Mouse (Mus musculus) retina, postnatal 7 days (tissue): ENCODE measurements at regions not wholly inside any gene's neighbourhood (a gene's known extent, or its start where the extent isn't known, plus 50 kb on each side); places are given as distances from the start of the nearest gene placed in this dataset.

Experiments
- DNase-seq: peaks from one replicate; pipeline ENCODE4 v3.0.0-alpha.2; 2012; ENCODE audit warnings: low read depth, low spot score

DNA sequence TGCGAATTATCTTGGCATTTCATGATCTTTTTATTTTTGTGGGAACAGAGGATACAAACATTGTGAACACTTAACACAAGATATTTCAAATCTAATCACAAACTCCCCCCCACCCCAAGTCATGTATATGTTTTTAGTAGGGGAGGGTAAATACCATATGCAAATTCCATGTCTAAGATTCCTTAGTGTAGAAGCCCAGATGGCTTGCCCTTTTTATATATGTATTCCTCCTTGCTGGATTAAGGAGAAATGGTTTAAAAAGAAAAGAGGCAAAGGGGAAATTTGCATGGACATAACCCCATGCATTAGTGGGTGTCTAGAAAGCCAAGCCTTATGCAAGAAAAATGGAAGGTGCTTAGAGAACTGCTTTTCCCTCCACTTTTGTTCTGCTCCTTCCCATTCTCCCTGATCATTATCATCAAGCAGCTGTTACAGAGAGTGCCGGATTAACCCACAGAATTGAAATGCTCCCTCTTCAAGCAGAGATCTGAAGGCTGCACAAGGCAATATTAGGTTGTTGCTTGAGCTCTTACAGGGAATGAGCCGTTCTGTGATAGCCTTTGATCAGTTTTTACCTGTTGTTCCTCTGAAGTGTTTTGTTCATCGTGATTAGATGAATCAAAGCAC lies 979.5 kb downstream of the Stpg2 start:
- DNase-seq: no peak

DNA sequence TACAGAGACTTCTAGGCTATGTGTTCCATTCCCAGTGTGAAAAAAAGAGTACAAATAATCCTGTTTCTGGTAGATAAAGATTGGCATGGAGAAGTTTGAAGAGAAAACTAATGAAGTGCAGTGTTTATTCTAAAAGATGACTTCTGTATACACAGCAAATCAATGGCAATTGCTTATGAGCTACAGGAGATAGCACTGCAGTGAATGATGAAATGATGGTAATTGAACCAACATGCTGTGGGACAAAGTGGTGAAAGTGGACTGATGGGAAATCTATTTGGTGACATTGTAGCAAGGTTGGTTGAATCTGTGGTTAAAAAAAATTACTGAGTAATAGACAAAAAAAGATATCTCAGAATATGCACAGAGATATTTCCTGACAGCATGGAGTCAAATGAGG lies 1000.4 kb downstream of the Stpg2 start:
- DNase-seq: no peak

DNA sequence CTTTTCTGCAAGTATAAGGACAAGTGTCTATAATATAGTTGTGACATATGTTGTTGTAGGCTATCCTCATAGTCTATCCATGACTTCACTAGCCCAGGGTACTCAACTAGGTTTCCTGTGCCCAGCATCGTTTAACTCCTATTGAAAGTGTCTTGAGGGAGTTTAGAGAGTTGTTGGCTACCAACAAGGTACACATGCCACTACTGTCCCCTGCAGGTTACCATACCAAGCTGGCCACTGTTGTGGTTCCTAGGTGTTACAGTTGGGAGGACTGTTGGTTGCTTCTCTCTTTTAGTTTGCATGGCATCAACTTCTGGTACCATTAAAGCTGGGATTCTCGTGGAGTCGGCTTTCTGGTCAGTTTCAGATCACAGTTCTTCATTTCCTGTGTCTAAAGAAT lies 990.7 kb downstream of the Pdha2 start:
- no peak for DNase-seq

DNA sequence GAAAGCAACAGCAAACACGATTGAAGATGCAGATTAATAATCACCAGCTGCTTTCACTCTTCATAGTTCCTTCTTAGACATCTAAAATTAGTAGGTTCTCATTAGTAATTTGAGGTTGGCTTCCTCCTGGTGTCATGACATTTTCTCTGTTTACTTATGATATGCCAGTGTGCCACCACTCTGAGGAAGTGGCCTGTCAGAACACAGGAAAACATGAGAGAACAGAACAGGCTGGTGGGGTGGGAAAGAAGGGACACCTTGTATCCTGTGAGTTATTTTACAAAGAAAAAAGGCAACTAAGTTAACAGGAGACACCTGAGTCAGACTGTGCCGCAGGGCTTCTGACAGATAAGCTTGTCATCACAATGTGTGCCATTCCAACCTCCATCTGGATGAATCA lies 981.4 kb downstream of the Pdha2 start:
- DNase-seq: no peak

DNA sequence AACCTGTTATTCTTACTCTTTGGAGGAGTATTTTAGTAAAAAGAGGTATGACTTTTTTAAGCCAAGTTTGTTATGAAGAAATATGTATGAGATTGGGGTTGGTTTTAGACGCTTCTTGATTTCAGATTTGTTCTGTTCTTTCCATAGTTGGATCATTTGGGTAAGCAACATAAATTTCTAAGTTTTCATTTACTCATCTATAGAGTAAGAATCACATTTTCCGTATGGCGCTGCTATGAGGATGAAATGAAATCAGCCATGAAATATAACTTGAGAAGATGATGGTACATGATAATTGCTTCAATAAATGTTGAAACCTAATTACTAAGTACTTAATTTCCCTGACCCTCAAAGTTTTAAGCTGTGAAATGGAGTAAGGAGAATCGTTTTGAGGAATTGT lies 979.0 kb downstream of the Pdha2 start:
- DNase-seq: no peak

DNA sequence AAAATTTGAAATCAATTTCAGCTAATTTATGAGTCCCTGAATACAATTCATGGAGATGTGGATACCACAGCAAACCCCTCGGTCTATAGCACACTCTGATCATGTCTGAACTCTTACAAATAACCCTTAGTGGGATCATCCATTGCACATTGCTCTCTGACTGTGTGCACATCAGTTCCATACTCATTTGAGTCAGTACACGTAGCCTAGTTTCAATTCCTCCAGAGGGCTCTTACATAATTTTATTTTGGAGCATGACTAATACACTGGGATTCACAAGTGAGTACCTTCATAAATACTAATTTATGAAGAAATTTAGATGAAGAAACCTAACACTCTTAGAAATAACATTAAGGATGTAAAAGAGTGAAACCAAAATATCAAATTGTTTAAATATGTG lies 978.3 kb downstream of the Pdha2 start:
- no peak for DNase-seq

DNA sequence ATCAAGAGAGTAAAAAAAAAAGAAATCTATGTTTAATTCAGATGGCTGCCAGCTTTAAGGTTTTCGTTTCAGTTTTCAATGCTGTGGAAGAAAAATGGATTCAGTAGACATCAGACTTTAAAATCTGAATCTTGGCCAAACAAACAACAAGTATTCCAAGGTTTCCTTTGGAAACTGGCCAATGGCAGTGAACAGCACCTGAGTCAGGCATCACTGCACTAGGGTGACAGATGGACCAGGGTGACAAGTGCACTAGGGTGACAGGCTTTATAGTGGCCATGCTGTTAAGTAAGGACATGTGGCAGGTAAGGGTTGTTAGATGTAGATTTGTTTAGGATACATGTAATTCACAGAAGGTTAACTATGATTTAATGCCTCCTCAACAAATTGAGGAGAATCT lies 972.9 kb downstream of the Pdha2 start:
- no peak for DNase-seq
